In genomic region chr13:40842141-40842540, GRCm38 (mm10) we compare ENCODE assay signal across 12 mouse cellular contexts.
"Had no signal": no experiment of that assay in that cellular context is flagged by ENCODE, and none has a peak within 500 bp of the region (broad histone marks: within the 10 kb centered on the region; RNA-seq: fewer than 3 reads in every experiment).

No protein-coding gene starts in this region.

- H3K4me3 ChIP-seq: limb, embryonic 12.5 days; midbrain, embryonic 13.5 days; stomach, embryonic 15.5 days had no signal

- H3K36me3 ChIP-seq: limb, embryonic 12.5 days; midbrain, embryonic 13.5 days; stomach, embryonic 15.5 days had no signal

- H3K4me1 ChIP-seq: limb, embryonic 12.5 days; midbrain, embryonic 13.5 days; stomach, embryonic 15.5 days had no signal

- H3K9ac ChIP-seq: limb, embryonic 12.5 days; liver, embryonic 14.5 days; midbrain, embryonic 13.5 days; stomach, embryonic 15.5 days had no signal

- ATAC-seq: midbrain, embryonic 13.5 days had no signal

- H3K9me3 ChIP-seq: limb, embryonic 12.5 days; midbrain, embryonic 13.5 days; stomach, embryonic 15.5 days had no signal

- H3K27me3 ChIP-seq: stomach, embryonic 15.5 days had no signal

- H3K27ac ChIP-seq: kidney, postnatal 0 days; limb, embryonic 12.5 days; midbrain, embryonic 13.5 days; stomach, embryonic 15.5 days had no signal

- H3K4me2 ChIP-seq: limb, embryonic 12.5 days; midbrain, embryonic 13.5 days; stomach, embryonic 15.5 days had no signal

- DNase-seq: kidney, adult 11 months; kidney, adult 9 months; kidney, postnatal 36 days; layer of hippocampus, adult 9-11 months; layer of hippocampus, postnatal 36 days; right cerebral cortex, postnatal 14 days; thymus, postnatal 4 days had no signal
